Mouse (Mus musculus): ENCODE measurements at regions not wholly inside any gene's neighbourhood (a gene's known extent, or its start where the extent isn't known, plus 50 kb on each side); places are given as distances from the start of the nearest gene placed in this dataset.

DNA sequence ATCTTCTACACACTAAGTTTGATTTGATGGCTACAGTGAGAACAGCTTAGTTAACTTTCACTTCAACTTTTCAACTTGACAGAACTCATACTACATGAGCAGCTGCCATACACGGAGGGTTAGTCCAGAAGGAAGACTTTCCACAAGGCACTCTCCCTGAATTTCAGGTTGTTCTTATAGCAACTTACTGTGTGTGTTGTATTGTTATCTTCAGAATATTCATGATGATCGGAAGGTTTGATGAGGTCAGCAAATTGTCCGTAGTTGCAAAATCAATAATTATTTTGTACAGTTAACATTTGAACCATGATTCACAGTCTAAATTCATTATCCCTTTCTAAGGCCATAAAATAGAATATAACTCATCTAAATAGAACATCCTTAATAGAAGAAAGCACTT is 442.6 kb downstream of the Mat2b start:
- TF ChIP-seq CTCF (conservative IDR thresholded peaks at IDR 0.05; ENCODE audit: low read length) (no peak), NANOG (IDR thresholded peaks at IDR 0.05; ENCODE audit: borderline replicate concordance, low read length) (no peak)

Measured in E14TG2a.4 (cell line).